Comparison of ENCODE assay signal across 9 mouse cellular contexts in genomic region chr5:150457165-150457903, GRCm38 (mm10).
DNase-seq lines count a peak whose midpoint lies in the region; ATAC-seq and TF ChIP-seq lines count a peak whose summit lies in the region.
"Had no signal": no experiment of that assay in that cellular context is flagged by ENCODE, and none has a peak within 500 bp of the region (broad histone marks: within the 10 kb centered on the region; RNA-seq: fewer than 3 reads in every experiment).

No protein-coding gene starts in this region.

- no peak overlapping the region for H3K4me3 ChIP-seq in CH12.LX (replicated peaks in 1 of 3; ENCODE audit: low read depth in 2 of 3, low read length in 2 of 3, poor library complexity in 1 of 3)
- no peak overlapping the region for H3K4me3 ChIP-seq in limb, embryonic 14.5 days (replicated peaks; ENCODE audit: low read length)

- H3K4me2 ChIP-seq in CH12.LX (ENCODE audit: insufficient read depth, low read depth, poor library complexity, severe bottlenecking), result peak overlapping the region; percentile 68
- H3K4me2 ChIP-seq in limb, embryonic 14.5 days (replicated peaks; ENCODE audit: low read depth, low read length, severe bottlenecking), result peak overlapping the region; percentile 3; the same call in 1 of the 2 replicates

- intact Hi-C loops in heart, postnatal 36 days (cut with DNase I), result no loop called here
- intact Hi-C loops in left cerebral cortex, postnatal 4 days (cut with DNase I), result no loop called here

- dilution Hi-C loops in CH12.LX (cut with MboI; ENCODE audit: extremely low pct_ligation_motif_present, extremely low pct_unique_long_range_greater_than_20kb, low sequenced_read_pairs), result no loop called here

- TF ChIP-seq EP300 in CH12.LX (IDR thresholded peaks at IDR 0.05; ENCODE audit: low read length), result no peak

- 73% methylated on average over 17 of the region's 17 CpGs for WGBS in limb, embryonic 14.5 days

- H3K36me3 ChIP-seq in CH12.LX (replicated peaks in 1 of 2; ENCODE audit: control insufficient read depth in 1 of 2, insufficient read depth in 1 of 2, low read length in 1 of 2), result no peaks in the 10 kb centered on the region
- peaks cover 18% of the 10 kb centered on the region; the same call in 1 of the 2 replicates for H3K36me3 ChIP-seq in limb, embryonic 14.5 days (ENCODE audit: control insufficient read depth, insufficient read depth, low read length)

- peak overlapping the region; percentile 23; the same call in 1 of the 2 replicates for H3K9ac ChIP-seq in CH12.LX (ENCODE audit: insufficient read depth, low read depth)
- H3K9ac ChIP-seq in limb, embryonic 14.5 days (ENCODE audit: low read depth, low read length, severe bottlenecking), result no peak overlapping the region

- no peak overlapping the region for H3K27ac ChIP-seq in CH12.LX (ENCODE audit: insufficient read depth, low read depth)
- no peak overlapping the region for H3K27ac ChIP-seq in limb, embryonic 14.5 days (replicated peaks; ENCODE audit: low read depth, low read length)

- H3K9me3 ChIP-seq in CH12.LX (replicated peaks; ENCODE audit: low read length), result peaks cover 15% of the 10 kb centered on the region
- H3K9me3 ChIP-seq in limb, embryonic 14.5 days (ENCODE audit: control insufficient read depth, low read length), result peaks cover 10% of the 10 kb centered on the region

- in situ Hi-C loops in CH12.LX (cut with MboI; ENCODE audit: low pct_ligation_motif_present, low pct_unique_long_range_greater_than_20kb, low sequenced_read_pairs), result no loop called here

- 0 out of 2 replicates have a peak, but pooled peaks have one; percentile 6 for ATAC-seq in limb, embryonic 14.5 days (ENCODE audit: low FRiP score, low read depth)

- no peaks in the 10 kb centered on the region for H3K79me2 ChIP-seq in CH12.LX (replicated peaks; ENCODE audit: control insufficient read depth, extremely low read depth, insufficient read depth, poor library complexity, severe bottlenecking)

- H3K4me1 ChIP-seq in CH12.LX (ENCODE audit: control insufficient read depth in 1 of 2, insufficient read depth in 2 of 2), result no peaks in the 10 kb centered on the region
- peaks cover 15% of the 10 kb centered on the region for H3K4me1 ChIP-seq in limb, embryonic 14.5 days (ENCODE audit: control insufficient read depth, insufficient read depth, low read length)

- H3K27me3 ChIP-seq in CH12.LX (replicated peaks), result no peaks in the 10 kb centered on the region
- H3K27me3 ChIP-seq in limb, embryonic 14.5 days (ENCODE audit: control insufficient read depth, insufficient read depth, low read length), result no peaks in the 10 kb centered on the region

- no peak for TF ChIP-seq RAD21 in CH12.LX (IDR thresholded peaks at IDR 0.05; ENCODE audit: low read depth, low read length)

- TF ChIP-seq CTCF in CH12.LX (conservative IDR thresholded peaks at IDR 0.05 in 1 of 2, IDR thresholded peaks at IDR 0.05 in 1 of 2; ENCODE audit: low read depth in 2 of 2, low read length in 2 of 2), result no peak

- TF ChIP-seq POLR2A in CH12.LX (IDR thresholded peaks at IDR 0.05; ENCODE audit: low read depth, low read length), result no peak
- no peak for TF ChIP-seq POLR2A in limb, embryonic 14.5 days (IDR thresholded peaks at IDR 0.05; ENCODE audit: borderline replicate concordance, extremely low read depth, insufficient read depth, insufficient read length)

- peak; percentile 29 to 66 for DNase-seq in adrenal gland, adult (ENCODE audit: inconsistent age in 2 of 2, low spot score in 1 of 2)
- no peak for DNase-seq in adrenal gland, postnatal 4 days (ENCODE audit: low spot score in 2 of 2)
- no peak for DNase-seq in CH12.LX (ENCODE audit: extremely low read depth)
- peak; percentile 59 to 71 for DNase-seq in heart, postnatal 36 days
- DNase-seq in limb, embryonic 14.5 days (ENCODE audit: low spot score), result no peak
- DNase-seq in thymus, postnatal 0 days (ENCODE audit: low spot score), result no peak
- no peak for DNase-seq in right cerebral cortex, postnatal 36 days (ENCODE audit: low spot score in 2 of 2)
- no peak for DNase-seq in left cerebral cortex, postnatal 4 days
- DNase-seq: gastrocnemius, postnatal 10 days had no signal

TF ChIP-seq in CH12.LX, 34 proteins besides CTCF, POLR2A, EP300 and RAD21:
- no peak for TF ChIP-seq NELFE (IDR thresholded peaks at IDR 0.05; ENCODE audit: low read depth, low read length)
- TF ChIP-seq MAFK (IDR thresholded peaks at IDR 0.05; ENCODE audit: insufficient replicate concordance, low read length), result no peak
- no peak for TF ChIP-seq CHD2 (IDR thresholded peaks at IDR 0.05; ENCODE audit: low read length)
- no peak for TF ChIP-seq IRF4 (IDR thresholded peaks at IDR 0.05; ENCODE audit: low read depth, low read length)
- TF ChIP-seq MAX (IDR thresholded peaks at IDR 0.05; ENCODE audit: low read length), result no peak
- no peak for TF ChIP-seq SIN3A (IDR thresholded peaks at IDR 0.05; ENCODE audit: low read length)
- no peak for TF ChIP-seq BHLHE40 (IDR thresholded peaks at IDR 0.05; ENCODE audit: low read depth, low read length)
- no peak for TF ChIP-seq SMC3 (IDR thresholded peaks at IDR 0.05; ENCODE audit: low read depth, low read length)
- TF ChIP-seq GABPA (IDR thresholded peaks at IDR 0.05; ENCODE audit: insufficient replicate concordance, low read depth, low read length), result no peak
- no peak for TF ChIP-seq CHD1 (IDR thresholded peaks at IDR 0.05; ENCODE audit: low read depth, low read length)
- TF ChIP-seq MAZ (IDR thresholded peaks at IDR 0.05; ENCODE audit: low read depth, low read length), result no peak
- TF ChIP-seq JUND (conservative IDR thresholded peaks at IDR 0.05; ENCODE audit: low read depth, low read length), result no peak
- TF ChIP-seq HCFC1 (IDR thresholded peaks at IDR 0.05; ENCODE audit: low read depth, low read length), result no peak
- TF ChIP-seq USF1 (IDR thresholded peaks at IDR 0.05; ENCODE audit: low read depth, low read length), result no peak
- TF ChIP-seq TCF12 (IDR thresholded peaks at IDR 0.05; ENCODE audit: low read depth, low read length), result no peak
- no peak for TF ChIP-seq ETS1 (conservative IDR thresholded peaks at IDR 0.05; ENCODE audit: low read depth, low read length)
- no peak for TF ChIP-seq ZKSCAN1 (IDR thresholded peaks at IDR 0.05; ENCODE audit: borderline replicate concordance, low read depth, low read length)
- TF ChIP-seq ZC3H11A (IDR thresholded peaks at IDR 0.05; ENCODE audit: low read depth, low read length), result no peak
- no peak for TF ChIP-seq MXI1 (IDR thresholded peaks at IDR 0.05; ENCODE audit: low read depth, low read length)
- TF ChIP-seq POLR2AphosphoS2 (IDR thresholded peaks at IDR 0.05; ENCODE audit: low read depth, low read length), result no peak

Comparison
In these comparisons a context has a peak if more than half of its experiments do, and no peak if none do; other contexts are left out.
1. DNase-seq: peak in adrenal gland, adult (2 of 2) and heart, postnatal 36 days (2 of 2); none in adrenal gland, postnatal 4 days (0 of 2), CH12.LX (single experiment), limb, embryonic 14.5 days (single experiment), thymus, postnatal 0 days (single experiment), right cerebral cortex, postnatal 36 days (0 of 2) and left cerebral cortex, postnatal 4 days (single experiment).